Mouse (Mus musculus) MEL (cell line): ENCODE results near the gene Cbr4.

ENCODE experiments used
- CTCF ChIP-seq, 3 experiments: IDR thresholded peaks in 2 of 3; conservative IDR thresholded peaks in 1 of 3; 2 replicates each; pipeline ENCODE4 v1.5.1; 2011 to 2012; ENCODE audit warnings: low read length in 3 of 3, low read depth in 2 of 3, mild to moderate bottlenecking in 2 of 3, improper control_type of control experiment in 1 of 3, inconsistent platforms in 1 of 3, mixed read lengths in 1 of 3, moderate library complexity in 1 of 3; ENCODE audit not compliant: control insufficient read depth in 1 of 3, insufficient read depth in 1 of 3, poor library complexity in 1 of 3, severe bottlenecking in 1 of 3
- HCFC1 ChIP-seq: IDR thresholded peaks from 2 replicates; pipeline ENCODE4 v1.6.1; 2012; ENCODE audit warnings: low read depth, mild to moderate bottlenecking, inconsistent platforms, low read length, improper control_type of control experiment, moderate library complexity
- JUND ChIP-seq: IDR thresholded peaks from 2 replicates; pipeline ENCODE4 v1.6.1; 2011; ENCODE audit warnings: low read depth, mild to moderate bottlenecking, improper control_type of control experiment, low read length
- KAT2A ChIP-seq: conservative IDR thresholded peaks from 2 replicates; pipeline ENCODE4 v1.6.1; 2012; ENCODE audit warnings: low read depth, low read length, improper control_type of control experiment, inconsistent platforms
- MXI1 ChIP-seq: IDR thresholded peaks from 2 replicates; pipeline ENCODE4 v1.6.1; 2011; ENCODE audit warnings: mild to moderate bottlenecking, low read depth, low read length, improper control_type of control experiment
- NELFE ChIP-seq: IDR thresholded peaks from 2 replicates; pipeline ENCODE4 v1.6.1; 2011; ENCODE audit warnings: low read depth, low read length, improper control_type of control experiment
- POLR2A ChIP-seq, 2 experiments: IDR thresholded peaks; 2 replicates each; pipeline ENCODE4 v1.6.1; 2011 to 2012; ENCODE audit warnings: low read length in 2 of 2, mild to moderate bottlenecking in 2 of 2, control low read depth in 1 of 2, improper control_type of control experiment in 1 of 2, low read depth in 1 of 2, moderate library complexity in 1 of 2; ENCODE audit not compliant: control insufficient read depth in 1 of 2, insufficient read depth in 1 of 2, poor library complexity in 1 of 2
- POLR2AphosphoS2 ChIP-seq: IDR thresholded peaks from 2 replicates; pipeline ENCODE4 v1.6.1; 2011; ENCODE audit warnings: low read length, improper control_type of control experiment
- SIN3A ChIP-seq: IDR thresholded peaks from 2 replicates; pipeline ENCODE4 v1.6.1; 2012; ENCODE audit warnings: low read length, improper control_type of control experiment, inconsistent platforms
- USF1 ChIP-seq: IDR thresholded peaks from 2 replicates; pipeline ENCODE4 v1.6.1; 2014; ENCODE audit warnings: low read depth, mild to moderate bottlenecking, inconsistent platforms, low read length, improper control_type of control experiment, moderate library complexity
- ZC3H11A ChIP-seq: IDR thresholded peaks from 2 replicates; pipeline ENCODE4 v1.6.1; 2012; ENCODE audit warnings: low read depth, mild to moderate bottlenecking, inconsistent platforms, low read length, improper control_type of control experiment
- ZKSCAN1 ChIP-seq: IDR thresholded peaks from 2 replicates; pipeline ENCODE4 v1.6.1; 2012; ENCODE audit warnings: low read depth, mild to moderate bottlenecking, inconsistent platforms, low read length, improper control_type of control experiment, moderate library complexity
- ZMIZ1 ChIP-seq: IDR thresholded peaks from 2 replicates; pipeline ENCODE4 v1.6.1; 2012; ENCODE audit warnings: low read depth, mild to moderate bottlenecking, inconsistent platforms, low read length, improper control_type of control experiment, moderate library complexity
- ZNF384 ChIP-seq: IDR thresholded peaks from 2 replicates; pipeline ENCODE4 v1.6.1; 2012; ENCODE audit warnings: low read depth, mild to moderate bottlenecking, inconsistent platforms, low read length, improper control_type of control experiment

DNA sequence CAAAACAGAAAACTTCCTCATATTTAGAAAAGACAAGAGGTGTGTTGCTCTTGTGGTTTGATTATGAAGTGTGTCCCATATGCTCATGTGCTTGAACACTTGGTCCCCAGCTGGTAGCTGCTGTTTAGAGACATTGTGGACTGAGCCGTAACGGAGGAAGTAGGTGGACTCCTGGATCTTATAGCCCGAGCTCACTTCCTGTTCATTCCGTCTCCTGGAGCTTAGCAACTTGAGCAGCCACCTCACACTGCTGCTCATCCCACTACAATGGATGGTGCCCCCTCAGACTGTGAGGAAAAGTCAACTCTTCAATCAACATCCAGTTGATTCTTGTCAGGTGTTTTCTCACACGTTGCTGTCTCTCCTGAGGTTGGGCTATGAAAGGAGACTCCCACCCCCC lies 38.7 kb upstream of the Cbr4 start:
- TF ChIP-seq KAT2A: no peak
- no peak for TF ChIP-seq ZC3H11A
- no peak for TF ChIP-seq ZMIZ1
- no peak for TF ChIP-seq ZNF384
- no peak for TF ChIP-seq POLR2AphosphoS2
- no peak for TF ChIP-seq HCFC1
- TF ChIP-seq POLR2A (IDR thresholded peaks at IDR 0.05; ENCODE audit: control insufficient read depth in 1 of 2, insufficient read depth in 1 of 2, low read depth in 1 of 2, low read length in 2 of 2, poor library complexity in 1 of 2): no peak
- TF ChIP-seq MXI1: no peak
- TF ChIP-seq CTCF (IDR thresholded peaks at IDR 0.05 in 2 of 3, conservative IDR thresholded peaks at IDR 0.05 in 1 of 3; ENCODE audit: control insufficient read depth in 1 of 3, insufficient read depth in 1 of 3, low read depth in 2 of 3, low read length in 3 of 3, poor library complexity in 1 of 3, severe bottlenecking in 1 of 3): no peak
- no peak for TF ChIP-seq ZKSCAN1
- no peak for TF ChIP-seq USF1
- TF ChIP-seq NELFE: no peak
- no peak for TF ChIP-seq SIN3A
- TF ChIP-seq JUND: no peak
